Mouse (Mus musculus): ENCODE measurements at regions not wholly inside any gene's neighbourhood (a gene's known extent, or its start where the extent isn't known, plus 50 kb on each side); places are given as distances from the start of the nearest gene placed in this dataset.

DNA sequence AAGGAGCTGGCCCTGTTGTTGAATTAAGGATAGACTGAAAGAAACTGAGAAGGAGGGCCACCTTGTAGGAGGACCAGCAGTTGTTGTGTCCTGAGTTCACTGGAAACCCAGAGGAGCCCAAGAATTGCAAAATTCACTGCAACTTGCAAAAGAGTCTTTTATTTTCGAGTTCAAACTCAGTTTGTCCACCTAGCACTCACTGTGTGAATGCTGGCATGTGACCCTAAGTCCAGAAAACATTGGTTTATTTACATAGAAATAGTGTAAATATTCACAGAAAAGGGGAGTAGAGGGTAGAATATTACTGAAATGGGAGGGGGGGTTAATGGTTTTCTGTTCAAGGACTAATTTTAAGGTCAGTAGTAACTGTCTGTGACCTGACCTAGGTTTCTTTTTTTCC is 394.7 kb downstream of the 4933405O20Rik start:
- no peak for DNase-seq

DNA sequence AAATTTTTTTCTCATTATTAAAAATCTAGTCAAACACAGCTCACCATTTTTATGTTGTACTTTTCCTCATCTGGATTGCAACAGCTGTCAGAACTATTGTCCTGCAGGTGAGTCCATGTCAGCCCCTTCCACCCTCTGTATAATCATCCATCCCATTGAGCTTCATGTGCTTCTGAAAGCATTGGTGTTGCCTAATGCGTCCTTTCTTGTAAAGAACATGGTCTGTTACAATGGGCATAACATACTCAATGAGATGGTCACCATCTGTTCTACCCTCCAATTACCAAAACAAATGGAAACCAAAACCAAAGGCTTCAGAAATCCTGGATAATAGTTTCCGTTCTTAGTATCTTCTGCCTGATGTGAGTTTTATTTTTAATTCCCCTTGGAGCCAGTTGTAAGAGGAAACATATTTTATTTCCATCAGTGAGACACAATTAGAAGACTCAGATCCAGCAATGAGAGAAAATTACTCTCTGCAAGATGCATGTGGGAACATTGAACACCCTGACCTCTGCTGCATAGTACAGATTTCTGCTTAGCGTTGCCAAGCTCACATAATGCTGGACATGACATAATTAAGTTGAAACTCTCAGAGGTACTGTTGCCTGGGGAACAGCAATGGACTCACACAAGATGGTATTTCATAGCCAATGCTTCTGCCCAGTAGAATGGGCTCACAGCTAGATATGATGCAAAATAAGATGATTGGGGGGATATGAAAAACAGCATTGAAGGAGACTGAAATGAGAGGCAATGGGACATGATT is 443.1 kb downstream of the 4933405O20Rik start:
- no peak for DNase-seq

DNA sequence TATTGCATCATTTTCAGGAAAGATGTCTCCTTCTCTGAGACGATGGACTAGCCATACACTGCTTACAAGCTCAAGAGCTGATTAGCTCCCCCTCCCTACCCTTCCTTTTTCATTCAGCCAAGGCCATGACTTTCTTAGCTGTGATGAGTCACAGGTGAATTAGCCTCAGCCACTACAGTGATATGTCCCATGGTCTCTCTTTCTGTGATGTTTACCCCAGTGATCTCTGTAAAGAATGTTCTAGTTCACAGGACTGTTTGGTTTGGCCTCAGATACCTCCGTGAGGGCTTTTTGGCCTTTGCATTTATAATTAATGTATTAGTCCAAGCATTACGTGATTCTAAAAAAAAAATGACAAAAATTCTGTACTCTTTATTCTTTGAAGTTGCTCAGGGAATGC is 452.5 kb downstream of the 4933405O20Rik start:
- no peak for DNase-seq

DNA sequence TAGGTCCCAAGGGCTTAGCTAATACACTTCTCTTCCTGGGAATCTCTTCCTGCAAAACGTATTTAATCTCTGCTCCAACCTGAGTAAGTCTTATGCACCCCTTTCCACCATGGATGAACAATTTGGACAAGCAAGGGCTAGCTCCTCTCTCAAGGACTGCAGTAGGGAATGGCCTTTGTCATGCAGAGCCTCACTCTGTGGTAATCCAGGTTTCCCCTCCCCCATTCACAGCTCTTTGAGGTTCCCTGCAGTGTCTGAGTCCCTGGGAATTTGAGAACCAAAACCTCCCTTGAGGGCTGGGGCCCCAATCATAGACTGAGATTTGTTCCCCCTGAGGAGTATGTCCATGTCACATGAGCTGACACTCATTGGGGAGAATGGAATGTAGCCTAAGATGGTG is 442.5 kb upstream of the Ano5 start:
- DNase-seq = no peak

DNA sequence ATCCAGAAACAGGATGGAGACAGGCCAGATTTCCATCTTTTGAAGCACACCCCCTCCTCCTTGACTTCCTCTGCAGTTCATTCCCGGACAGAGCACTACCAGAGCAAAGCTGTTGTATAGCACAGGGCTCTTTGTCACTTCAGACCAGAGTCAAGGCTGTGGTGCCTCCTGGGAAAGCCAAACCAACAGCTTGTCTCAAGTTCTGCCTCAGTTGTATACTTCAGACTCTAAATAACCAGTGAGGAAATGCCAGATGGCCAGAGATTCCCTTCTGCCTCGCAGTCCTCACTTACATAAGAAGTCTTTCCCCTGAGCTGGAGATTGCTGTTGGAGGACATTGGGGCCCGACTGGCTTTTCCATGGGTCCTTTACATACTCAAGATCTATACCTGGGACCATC is 417.1 kb upstream of the Ano5 start:
- no peak for DNase-seq

DNA sequence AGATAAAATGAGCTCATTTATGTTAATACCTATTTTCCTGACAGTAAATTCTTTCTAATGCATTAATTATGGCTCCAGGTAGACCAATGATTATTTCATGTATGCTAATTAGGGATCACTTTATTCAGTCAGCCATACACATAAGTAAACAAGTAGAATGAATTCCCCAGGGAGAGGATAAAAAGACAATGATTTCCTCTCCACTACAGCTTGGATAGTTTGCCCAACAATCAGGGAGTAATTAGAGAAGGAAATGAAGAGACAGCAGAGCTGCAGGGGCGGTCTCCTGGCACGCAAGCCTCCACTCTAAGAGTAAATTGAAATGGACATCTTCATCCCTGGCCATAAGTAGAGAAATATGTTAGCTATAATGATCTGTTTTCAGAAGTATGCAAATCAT is 409.7 kb upstream of the Ano5 start:
- no peak for DNase-seq

DNA sequence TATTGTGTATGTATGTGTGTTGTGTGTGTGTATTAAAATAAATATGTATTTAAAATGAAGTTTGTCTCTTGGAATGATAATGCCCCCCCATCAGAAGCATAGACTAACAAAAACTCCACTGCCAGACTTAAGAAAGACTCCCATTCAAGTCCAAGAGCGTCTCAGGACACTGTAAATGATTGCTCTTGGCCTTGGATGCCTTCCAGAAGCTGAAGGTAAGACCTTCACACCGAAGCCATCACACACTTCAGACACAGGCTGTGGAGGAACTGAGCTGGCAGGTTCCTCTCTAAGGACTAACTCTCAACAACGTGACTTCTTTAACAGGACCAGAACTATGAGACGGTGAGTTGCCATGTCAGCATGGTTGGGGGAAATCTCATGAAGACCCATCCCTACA is 370.0 kb upstream of the Ano5 start:
- DNase-seq = peak; percentile 63

DNA sequence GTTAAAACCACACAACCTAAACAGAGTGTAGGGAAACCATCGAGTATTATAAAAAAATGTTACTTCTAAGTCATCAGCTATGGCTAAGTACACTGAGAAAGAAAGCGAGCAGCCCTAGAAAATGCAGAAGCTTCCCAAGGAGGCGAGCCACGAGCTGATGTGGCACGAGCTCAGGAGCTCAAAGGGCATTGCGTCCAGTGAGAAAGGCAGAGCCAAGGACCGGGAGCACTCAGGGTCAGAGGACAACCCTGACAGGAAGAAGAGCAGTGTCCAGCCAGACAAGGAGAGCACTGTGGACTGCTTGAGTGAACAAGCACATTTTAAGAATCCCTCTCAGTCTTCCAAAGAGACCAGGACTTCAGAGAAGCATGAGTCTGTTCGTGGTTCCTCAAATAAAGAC is 335.6 kb upstream of the Ano5 start:
- DNase-seq = peak; percentile 82

DNA sequence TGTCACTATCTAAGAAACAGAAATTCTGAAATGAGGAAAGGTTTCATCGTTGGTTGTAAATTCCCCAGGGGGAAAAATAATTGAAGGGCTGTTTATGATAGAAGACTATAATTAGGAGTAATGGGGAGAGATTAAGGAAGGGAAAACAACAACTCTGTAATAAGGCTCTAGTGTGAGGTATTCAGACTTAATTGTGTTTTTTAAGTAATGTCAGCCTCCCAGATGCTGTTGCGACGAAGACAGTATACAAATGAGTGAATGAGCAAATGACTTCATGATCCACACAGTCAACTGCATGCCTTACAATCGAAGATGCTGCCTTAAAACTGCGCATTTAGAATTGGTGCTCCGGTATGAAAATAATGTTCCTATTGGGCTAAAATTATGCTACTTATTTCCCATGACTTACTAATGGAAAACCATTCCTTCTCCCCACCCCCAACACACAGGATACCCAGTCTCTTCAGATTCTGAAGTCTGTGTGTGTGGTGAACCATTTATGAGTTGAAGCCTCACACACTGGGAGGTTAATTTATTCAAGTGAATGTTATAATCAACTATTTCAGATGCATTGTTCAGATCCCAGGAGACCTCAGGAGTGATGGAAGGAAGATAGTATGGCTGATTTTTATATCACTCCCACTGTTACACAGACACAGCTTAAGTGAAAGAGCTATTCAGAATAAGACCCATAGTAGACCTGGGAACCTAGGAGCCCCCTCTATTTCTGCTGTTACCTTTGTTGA is 295.2 kb upstream of the Ano5 start:
- no peak for DNase-seq

DNA sequence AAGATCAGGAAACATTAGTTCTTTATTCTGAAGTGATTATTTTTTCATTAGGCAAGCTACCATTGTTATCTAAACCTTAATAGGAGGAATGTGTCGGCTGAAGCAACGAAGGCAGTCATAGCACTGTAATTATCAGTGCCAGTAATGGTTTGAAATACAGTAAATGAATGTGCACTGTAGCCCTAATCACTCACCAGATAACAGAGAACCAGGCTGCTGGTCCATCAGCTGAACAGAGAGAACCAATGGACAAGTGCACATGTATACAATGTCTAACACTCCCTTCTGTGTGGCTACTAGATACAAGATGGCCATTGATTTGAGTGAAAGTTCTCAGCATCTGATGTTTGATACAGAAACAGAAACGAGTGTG is 294.6 kb upstream of the Ano5 start:
- no peak for DNase-seq

DNA sequence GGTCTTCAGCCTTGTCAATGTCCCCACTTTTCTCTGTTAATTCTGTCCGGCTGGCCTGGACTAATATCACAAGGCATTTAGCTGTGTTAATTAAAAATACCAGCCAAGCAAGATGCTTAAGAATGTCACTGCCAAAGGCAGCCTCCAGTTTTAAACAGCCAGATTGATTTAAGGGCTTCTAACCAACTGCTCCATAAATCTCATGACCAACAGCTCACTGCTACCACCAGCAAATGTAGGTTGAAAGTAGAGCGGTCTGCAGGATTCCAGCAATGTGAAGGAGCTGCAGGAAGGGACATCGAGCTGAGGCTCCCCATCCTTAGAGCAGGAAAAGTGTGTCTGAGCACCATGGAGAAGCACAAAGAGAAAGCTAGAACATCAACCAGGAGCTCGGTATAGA is 289.5 kb upstream of the Ano5 start:
- DNase-seq = no peak

DNA sequence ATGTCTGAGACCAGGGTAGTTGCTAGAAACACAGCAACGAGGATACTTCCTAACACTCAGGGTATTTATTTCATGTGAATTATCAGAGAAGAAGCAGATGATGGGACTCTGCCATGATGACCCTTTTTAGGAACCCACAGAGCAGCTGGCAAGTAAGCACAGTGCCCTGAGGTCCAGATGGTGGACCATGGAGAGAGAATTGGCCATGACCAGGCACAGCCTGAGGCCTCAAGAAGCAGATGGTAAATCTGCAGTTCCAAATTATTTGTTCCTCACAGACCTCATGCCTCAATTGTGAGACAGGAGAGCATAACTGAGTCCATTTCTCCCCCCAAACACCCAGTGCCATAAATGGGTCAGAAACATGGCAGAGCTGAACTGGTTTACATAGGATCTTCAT is 289.0 kb upstream of the Ano5 start:
- DNase-seq = no peak

DNA sequence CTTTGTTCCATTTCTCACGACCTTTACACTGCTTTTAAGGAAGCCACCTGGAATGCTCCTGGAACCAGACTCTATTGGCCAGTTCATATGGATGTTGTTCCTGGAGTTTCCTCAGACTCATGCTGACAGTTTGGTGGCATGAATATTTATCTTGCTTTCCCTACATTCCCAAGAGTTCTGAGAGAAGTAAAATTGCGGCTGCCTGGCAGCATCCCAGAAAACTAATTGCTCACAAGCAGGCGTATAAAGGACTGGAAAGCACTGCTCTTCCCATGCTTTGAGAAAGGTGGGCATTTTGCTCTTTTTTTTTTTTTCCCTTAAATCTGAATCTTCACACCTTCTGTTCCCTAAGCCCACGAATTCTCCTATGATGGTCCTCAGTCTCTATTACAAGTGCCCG is 283.7 kb upstream of the Ano5 start:
- DNase-seq = no peak

DNA sequence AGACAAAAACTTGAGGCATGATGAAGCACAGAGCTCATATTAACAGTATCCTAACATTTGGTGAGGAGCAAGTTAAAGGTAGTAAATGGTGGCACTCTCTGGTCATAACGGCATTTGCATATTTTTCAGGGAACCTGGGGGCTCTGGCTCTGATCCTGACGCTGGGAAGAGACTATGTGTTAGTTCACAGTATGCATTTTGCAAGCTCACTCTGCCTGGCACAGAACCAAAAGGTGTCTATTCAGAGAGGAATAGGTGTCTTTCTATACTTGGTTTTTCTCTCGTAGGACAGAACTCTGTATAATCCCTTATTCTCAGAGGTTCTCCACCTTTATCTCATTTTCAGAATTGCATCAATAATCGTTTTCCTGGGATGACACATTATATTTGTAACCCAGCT is 276.2 kb upstream of the Ano5 start:
- DNase-seq = no peak

DNA sequence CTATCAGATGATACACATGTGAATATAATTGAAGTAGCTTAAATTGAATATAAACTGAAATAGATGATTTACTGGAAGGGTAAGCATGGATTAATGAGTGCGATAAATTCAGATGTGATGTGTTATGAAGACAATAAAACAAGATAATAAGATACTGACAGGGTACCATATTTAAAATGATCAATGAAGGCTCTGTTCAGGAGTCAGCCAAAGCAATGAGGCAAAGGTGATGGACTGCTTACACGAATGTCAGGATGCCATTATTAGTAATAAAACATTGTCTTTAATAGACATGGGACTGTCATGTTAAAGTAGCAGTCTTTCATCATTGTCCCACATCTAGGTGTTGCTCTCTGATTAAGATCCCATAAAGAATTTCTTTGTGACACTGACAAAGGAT is 263.1 kb upstream of the Ano5 start:
- no peak for DNase-seq

DNA sequence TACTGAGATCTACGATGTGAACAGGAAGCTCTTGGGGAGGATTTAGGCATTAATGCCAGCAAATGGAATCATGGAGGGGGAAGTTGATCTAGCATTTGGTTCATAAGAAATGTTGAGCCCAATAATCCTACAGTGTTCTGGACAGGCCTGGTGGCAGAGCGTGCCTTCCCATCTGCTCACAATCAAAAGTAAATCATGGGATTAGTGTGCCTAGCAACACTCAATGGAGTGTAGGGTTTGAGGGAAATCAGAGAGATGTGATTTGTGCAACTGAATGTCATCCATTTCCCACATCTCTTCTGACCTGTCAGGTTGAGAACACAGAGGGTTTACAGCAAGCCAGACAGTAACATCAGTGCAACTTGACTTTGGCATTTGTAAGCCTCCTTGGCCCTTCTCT is 256.4 kb upstream of the Ano5 start:
- no peak for DNase-seq

DNA sequence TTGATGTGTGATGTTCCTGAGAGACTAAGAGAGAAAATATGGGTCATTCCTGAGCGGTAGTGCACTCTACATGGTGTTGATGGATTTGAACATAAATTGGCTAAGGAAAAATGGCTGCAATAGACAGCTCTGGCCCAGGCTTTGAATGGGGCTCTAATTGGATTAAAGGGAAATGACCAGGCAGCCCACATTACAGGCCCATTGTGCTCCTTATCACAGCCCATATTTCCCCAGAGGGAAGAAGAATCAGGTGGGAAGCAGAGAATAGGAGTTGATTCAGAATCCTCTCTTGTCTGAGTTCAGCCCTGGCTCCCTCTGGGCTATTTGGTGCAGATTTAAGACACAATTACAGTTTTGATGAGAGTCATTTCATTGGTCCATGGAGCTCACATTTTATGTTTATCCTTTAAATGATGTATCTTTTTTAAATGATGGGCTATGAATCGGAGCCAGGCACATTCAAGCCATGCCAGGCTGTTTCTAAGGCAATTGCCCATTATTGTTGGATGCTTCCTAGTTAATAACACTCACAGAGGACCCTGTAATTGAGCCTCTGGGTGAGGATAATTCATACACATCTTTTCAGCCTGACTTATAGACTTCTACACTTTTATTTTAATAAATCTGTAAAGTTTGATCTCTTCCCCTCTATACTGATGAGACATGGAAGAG is 251.5 kb upstream of the Ano5 start:
- DNase-seq = no peak

DNA sequence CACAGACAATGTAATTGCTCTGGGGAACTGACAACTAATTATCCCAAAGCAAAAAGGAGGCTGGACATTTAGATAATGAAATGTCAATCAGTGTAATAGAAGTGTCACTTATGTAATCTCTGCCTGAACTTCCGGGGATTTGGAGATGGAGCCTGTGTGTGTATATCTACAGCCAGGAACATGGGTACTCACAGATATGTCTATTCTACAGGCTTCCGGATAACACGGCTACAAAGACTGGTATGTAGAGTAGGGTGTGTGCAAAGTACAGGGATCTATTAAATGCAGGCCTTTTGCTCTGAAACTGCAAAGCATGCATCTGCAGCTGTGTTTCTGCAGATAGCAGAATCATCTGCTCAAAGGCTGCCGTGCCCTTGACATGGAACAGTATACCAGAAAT is 246.7 kb upstream of the Ano5 start:
- DNase-seq = no peak

DNA sequence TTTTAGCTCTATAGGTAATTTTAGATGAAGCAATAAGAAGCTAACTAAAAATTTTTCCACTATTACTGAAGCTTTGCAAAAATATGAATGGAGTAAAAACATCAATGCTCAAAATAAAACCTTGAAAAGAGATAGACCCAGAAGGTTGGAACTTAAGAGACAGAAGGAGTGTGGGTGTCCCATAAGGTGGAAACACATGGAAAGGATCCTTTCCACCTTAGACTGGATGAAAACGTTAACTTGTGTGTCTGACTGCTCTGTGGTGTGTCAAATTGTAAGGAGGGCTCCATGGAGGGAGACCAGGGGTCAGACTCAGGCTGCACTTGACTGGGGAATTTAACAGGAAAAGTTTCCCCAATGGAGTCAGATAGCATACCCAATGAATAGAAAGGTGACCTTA is 244.9 kb upstream of the Ano5 start:
- no peak for DNase-seq

DNA sequence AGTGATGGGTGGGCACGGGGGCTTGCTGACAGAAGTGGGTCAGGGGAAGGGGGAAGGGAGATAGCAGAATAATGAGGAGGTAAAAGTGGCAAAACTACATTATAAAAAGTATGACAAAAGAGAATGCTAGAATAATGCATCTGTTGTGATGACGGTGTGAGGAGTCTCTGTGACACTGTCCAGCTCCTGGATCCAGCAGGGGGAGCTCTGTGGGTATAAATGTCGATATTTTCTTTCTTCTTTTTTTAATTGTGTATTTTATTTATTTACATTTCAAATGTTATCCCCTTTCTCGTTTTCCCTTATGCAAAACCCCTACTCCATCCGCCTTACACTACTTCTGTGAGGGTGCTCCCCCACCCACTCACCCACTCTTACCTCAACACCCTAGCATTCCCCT is 243.9 kb upstream of the Ano5 start:
- DNase-seq = no peak

DNA sequence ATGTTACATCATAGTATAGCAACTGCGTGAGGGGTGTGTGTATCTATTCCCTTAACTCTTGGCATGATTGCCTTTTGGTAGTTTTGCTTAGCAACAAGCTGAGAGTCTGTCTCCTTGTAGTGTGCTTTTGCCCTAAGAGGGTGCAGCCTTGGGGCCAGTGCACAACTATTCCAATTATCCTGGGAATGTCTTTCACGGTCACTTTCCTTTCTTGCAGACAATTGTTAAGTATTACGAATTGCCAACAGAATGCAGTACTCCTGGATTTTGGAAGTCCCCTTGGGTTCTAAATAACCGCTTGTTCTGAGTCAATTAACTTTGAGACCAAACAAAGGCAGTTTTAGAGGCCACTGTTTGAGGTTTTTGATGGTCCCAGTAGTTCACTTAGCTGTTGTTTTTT is 242.1 kb upstream of the Ano5 start:
- peak; percentile 0 for DNase-seq

DNA sequence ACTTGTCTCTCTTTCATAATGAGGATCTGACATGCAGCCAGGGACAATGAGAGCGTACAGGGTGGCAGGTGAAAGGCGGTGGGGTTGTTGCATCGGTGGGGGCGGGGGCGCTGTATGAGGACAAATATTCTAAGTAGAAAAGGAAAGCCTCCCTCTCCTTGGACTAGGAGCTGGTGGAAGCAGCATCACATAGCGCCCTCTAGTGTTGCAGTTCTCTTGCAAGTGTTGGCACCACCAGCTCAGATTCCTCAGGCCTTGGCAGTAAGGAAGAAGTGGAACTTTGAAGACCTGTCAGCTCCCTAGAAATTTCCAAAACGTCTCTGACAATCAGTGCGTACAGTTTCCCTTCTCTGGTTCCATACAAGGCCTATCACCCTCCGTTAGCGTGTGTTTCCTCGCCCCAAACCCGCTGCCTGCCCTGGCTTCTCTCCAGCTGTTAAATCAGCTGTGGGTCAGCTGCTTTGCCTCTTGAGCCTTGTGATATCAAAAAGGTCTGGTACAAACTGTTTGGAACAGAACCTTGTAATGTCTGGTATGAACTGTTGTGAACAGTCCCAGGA is 240.2 kb upstream of the Ano5 start:
- DNase-seq = peak; percentile 76

DNA sequence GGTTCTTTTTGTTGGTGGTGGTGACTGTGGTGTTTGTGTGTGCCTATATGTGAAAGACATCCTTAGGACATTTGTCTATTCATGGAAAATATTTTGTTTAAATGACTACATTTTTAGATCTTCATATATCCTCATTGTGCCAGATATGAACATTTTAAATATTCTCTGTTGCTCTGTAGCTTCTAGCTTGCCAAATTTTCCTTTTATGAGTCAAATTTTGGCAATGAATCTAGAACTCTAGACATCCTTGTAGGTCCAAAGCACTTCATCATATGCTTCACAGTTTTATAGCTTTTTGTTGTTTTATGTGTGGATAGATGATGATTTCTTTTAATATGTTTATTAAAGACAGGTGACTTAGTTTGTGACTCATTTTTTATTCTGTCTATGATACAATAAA is 229.4 kb upstream of the Ano5 start:
- no peak for DNase-seq

DNA sequence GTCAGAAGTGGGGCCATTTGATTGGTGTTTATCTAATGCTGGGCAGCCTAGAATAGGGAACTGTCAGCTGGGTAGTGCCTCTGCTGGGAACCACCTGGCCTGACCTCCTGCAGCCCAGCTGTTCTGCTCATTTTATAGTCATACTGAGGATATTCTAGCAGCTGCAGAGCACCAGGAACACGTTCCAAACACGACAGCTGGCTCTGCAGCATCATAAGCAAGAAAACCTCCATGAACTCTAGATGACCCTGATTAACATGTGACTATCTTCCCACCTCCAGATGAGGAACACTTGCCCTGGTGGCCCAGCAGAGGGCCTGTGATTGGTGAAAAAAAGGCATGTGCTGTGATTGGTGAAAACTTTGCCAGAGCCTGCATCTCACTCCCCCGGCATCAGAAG is 210.6 kb upstream of the Ano5 start:
- DNase-seq = peak; percentile 5

All from kidney, adult 9 months (tissue).